Mouse (Mus musculus) lung, postnatal 36 days (tissue): Measurements from ENCODE around the gene Tm6sf2.

Source experiments
- DNase-seq: peaks from one replicate; pipeline ENCODE4 v3.0.0; 2022; ENCODE audit warnings: mixed read lengths

Tm6sf2 gene

DNA sequence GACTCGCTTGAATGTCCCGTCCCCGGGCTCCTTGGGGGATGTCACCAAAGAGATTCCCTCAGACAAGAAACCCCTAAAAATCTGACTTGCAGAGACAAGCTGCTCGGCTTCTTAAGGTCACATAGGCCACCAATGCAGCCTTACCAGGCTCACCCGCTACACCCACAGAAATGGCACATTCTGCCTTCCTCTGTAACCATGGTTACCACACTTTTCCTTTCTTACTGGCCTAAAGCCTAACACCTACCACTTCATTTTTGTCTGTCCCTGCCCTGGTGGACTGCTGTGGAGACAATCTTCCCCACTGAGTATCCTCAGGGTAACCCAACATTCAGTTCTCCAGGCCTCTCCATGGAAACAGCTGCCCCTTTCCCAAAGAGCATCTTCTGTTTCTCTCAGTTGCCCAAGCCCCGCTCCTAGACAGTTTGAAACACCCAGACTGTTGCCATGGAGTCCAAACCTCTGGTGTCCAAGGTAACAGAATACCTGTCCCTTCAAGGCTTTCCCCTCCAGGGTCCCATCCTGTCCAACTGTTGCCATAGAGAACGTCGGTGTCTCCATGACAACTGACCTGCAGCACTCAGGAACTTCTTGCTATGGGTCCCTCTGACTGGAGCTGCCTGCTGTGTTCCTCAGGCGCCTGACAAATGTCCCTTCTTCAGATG, 16.7 kb downstream of the Tm6sf2 start:
- no peak for DNase-seq

DNA sequence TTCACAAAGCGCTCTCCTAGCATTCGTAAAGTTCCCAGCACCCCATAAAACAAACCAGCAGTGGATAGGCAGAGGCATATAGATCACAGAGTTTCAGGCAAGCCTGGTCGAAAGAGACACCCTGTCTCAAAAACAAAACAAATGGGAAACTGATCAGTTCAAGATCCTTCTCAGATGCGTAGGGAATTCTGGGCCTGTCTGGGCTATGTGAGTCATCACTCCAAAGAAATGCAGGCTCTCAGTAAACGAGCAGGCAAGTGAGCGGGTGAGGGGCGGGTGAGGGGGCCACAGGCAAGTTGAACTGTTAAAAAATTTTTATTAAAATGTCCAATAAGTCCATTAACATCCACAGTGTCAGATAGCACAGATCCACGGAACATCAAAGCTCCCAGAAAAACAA, 20.1 kb downstream of the Tm6sf2 start:
- DNase-seq = no peak

DNA sequence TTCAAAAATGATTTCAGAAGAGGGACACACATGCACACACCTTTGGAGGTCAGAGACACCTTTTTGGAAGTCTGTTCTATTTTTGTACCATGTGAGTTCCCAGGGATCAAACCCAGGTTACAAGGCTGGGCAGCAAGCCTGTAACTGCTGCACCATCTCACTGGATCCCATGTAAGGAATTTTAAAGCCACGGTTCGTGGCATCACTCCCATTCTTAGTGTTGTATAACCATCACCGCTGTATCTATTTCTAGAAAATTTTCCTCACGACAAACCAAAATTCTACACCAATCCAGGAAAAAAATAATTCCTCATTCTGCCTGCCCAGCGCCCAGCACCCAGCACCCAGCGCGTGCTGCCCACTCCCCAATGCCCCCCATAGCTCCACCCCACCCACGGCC, 26.6 kb downstream of the Tm6sf2 start:
- no peak for DNase-seq

DNA sequence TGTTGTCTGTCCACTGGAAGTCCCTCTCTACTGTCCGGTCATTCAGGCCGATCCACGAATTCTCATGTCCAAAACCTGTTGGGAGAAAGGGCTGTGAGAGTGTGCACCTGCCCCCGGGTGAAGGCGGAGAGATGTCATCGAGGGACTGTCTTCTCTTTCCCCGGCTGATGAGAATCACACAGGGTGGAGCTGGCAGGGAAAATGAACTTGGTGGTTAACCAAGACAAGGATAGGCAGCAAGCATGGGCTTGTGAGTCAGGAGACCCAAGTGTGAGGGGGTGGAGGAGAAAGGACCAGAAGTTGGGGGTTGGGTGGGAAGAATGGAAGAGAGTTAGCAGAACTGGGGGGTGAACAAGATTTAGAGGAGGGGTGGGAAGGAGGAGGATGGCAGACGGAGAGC, 27.5 kb downstream of the Tm6sf2 start:
- DNase-seq = no peak

DNA sequence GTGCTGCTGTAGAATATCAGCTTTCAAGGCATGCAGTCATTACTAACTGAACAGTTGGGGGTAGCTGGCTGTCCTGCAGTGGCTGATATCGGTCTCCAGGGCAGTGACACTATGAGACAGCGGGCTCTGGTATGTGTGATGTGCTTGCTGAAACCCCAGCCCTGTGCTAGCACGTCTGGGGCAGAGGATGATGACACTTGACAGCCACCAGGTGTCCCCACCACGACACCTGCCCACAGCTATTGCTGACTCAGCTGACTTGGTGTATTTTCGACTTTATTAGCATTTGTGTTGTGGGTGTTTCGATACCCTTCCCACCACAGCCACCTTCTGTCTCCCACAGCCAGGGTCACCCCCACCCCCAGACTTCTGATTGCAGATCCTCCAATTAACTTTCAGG, 31.8 kb downstream of the Tm6sf2 start:
- peak; percentile 34 for DNase-seq

DNA sequence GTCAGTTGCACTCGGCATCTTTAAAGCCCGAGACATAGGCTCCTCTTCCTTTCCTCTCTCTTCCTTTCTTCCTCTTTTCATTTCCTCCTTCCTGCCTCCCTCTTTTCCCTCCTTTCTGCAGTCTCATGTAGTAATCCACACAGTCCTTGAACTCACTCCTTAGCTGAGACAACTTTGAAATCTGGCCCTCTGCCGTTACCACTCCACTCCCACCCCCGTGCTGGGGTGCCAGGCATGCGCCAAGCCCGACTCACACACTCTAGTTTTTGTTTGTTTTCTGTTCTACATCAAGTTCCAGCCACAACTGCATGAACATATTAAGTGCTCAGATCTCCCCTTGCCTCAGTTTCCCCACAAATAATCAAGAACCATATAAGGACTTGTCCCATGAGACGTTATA, 32.2 kb downstream of the Tm6sf2 start:
- DNase-seq = no peak

DNA sequence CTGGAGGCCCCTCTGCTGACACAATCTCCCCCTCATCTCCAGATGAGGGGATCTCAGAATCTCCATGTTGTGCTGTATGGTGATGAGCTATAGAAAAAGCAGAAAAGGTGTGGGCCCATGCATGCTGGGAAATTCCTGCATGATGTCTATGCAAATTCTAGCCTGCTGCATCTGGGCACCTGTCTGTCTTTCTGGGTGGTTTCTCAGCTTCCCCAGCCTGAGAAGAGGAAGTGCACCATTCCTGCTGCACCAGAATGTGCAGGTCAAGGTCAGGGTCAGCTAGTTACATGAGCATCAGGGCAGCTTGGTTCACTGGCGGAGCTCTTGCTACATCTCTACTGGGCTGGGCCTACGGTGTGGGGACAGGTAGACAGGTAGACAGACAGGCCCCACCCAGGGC, 37.7 kb downstream of the Tm6sf2 start:
- DNase-seq = no peak

DNA sequence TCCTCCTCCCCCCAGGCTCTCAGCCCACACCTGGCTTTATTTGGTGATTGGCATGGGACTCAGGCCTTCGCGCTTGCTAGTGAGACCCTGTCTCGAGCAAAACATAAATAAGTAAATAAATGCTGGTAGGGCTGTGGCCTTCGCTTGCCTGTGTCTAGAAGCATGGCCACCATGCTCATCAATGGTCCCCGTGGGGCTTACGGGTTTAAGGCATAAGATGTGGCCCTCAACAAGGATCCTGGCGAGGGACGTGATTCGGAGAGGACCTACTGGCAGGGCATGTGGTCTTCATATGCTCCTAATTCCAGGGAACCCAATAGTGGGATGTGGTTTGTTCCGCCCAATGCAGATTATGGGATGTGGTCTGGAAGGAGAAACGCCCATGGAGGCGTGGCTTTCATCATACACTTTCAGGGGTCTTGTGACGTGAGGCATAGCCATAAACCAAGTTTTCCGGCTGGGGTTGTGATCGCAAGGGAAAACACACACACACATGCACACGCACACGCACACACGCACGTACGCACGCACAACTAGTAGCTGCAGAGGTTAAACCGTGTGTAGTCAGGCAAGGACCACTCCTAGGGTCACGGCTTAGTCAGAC, 38.6 kb downstream of the Tm6sf2 start:
- DNase-seq = no peak

DNA sequence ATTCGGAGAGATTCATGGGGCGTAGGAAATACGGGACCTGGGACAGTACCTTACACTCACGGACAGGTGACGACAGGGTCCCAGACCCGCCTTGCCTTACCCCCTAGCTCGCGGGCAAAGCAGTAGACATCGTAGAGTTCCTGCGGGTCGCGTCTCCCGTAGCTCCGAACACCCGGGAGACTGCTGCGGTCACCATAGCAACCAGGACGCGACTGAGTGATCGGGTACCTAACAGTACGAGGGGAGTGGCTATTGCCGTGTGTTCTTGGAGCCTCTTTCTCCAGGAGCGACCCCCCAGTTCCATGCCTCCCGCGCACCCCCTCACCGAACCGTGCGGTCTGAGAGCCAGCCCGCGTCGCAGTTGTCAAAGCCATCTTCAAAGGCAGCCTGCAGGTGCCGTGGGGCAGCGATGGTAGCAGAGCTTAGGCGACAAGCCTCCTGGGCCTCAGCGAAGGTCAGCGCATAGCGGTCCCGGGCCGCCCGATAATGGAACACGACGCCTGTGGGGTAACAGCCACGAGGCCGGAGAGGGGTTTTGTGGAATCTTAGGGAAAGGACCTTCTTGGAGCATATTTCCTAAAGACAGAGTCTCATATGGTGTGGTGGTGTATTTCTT, 39.8 kb downstream of the Tm6sf2 start:
- no peak for DNase-seq

DNA sequence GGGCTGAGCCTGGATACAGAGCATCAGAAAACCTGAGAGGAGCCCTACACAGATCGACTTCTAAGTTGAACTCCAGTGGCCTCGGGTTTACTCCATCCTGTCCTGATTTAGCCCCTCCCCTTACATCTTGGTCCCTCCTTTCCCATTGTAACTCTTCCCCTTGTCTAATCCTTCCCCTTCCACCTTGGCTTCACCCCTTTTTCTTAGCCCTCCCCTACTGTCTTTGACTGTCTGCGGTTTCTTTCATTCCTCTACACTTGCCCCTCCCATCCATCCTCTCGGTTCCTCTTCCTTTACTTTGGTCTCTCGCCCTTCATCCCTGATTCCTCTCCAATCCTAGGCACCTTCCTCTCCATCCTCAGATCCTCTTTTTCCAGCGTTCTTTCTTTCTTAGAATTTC, 41.8 kb downstream of the Tm6sf2 start:
- no peak for DNase-seq

DNA sequence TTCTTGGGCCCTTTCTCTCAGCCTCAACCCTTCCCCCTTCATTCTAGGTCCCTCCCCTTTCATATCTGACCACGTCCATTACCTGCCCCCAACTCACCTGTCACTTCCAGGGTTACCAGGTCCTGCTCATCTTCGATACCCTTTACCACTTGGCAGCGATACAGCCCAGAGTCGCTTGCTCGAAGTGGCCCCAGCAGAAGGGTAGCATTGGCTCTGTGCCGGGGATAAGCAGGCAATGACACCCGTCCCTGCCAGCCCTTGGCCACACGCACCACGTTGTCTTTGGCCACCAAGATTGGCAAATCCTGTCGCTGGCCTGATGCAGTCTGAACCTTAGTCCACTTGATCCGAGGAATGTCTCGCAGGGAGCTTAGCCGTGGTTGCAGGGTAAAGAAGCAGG, 42.2 kb downstream of the Tm6sf2 start:
- no peak for DNase-seq

DNA sequence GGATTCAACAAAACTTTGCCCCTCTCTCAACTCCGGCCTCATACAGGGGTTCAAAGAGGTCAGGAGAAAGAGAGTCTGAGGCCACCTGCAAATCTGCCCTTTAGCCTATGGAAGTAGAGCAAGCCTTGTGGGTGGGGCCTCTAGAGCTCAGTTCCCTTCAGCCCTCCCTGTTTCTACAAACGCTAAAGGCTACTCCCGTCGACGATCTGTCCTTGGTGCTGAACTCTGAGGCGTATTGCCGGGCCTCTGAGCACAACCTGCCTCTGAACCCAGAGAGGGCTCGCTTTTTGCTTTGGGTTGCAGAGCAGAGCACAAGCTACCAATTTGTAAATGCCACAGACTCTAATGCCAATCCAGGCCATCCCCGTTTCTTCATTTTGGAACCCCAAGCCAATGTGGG, 44.9 kb downstream of the Tm6sf2 start:
- DNase-seq = no peak

DNA sequence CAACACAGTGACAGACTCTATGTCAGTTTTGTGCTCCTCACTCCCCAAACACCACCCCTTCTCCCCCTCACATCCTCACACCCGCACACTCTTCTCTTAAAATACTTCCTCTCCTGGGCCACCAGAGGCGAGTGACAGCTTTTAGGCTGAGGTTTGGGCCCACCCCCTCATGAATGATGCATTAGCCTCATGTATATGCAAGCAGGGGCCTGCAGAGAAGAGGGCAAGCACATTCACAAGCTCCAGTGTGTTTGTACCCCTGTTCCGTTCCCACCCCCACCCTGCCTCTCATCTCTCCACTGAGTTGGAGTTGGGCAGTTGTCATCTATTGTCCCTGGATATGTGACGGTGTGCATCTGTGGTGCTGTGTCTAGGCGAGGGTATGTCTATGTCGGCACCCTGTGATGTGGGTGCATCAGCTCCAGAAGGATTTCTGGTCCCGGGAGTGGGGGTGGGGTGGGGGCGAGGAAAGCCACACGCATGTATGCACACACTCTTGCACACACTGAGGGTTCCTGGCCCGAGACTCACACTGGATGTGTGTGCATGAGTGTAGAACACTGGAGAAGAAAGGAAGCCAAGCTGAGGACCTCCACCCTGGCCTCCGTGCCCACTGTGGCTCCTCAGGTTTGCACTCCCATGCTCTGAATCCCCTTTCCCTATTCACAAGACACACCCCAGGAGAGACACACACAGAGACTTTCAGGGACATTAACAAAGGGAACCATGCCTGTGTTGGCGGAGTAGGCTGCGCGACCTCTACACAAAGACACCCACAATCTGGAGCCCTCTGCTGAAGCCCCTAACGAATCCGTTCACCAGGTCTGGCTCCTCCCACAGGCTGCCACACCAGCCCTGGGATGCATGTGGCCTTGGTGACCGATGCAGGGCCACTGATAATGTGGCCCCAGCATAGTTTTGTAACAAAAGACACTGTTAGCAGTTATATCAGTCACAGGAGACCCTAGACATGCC, 46.3 kb downstream of the Tm6sf2 start:
- DNase-seq = no peak

DNA sequence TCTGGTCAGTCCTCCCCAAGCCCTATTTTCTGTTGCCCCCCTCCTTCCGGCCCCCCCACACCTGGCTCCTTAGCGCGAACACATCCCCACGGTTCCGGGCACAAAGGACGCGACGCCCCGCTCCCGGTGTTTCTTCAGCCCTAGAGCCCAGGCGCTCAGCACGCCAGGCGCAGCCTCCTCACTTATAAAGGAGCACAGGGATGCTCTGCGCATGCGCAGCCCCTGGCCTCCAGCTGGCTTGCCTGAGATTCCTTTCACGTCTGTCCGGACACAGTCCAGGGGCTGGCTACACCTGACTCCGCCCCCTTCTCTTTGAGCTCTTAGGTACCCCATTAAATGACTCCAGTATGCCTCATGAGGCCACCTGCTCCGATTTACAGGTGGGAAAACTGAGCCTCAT, 47.9 kb downstream of the Tm6sf2 start, which contains the start of gene Ncan:
Gene Ncan (minus strand): TSS at position 207 of the 400 bp plus-strand sequence.
- DNase-seq = peak; percentile 52

DNA sequence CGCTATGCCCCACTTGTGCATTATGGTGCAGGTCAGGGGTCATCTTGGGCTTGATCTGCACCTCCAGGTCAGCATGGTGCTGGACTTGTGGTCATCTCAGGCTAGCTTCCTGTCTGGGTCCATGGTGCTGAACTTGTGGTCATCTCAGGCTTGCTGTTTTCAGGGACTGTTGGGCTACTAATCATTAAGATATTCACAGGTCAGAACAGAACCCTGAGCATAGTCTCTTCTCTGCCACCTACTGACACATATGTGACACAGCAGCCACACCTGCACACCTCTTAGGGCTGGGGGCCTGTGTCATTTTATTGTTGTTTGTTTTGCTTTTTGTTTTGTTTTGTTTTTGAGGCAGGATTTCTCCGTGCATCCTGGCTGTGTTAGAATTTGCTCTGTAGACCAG, 50.1 kb downstream of the Tm6sf2 start:
- peak; percentile 17 for DNase-seq

DNA sequence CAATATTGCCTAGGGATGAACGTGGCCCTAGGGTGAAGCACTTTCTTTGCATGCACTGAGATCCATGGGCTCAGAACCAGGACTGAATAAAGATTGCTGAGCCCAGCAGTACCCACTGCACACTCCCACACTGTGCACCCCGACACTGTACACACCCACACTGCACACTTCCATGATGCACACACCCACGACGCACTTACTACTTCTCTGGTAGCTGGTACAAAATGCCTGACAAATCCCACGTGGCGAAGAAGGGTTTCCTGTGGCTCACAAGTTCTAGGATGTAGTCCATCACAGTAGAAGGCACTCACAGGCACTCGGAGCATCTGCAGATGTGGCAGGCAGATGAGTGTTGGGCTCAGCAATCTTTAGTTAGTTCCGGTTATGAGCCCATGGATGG, 52.3 kb downstream of the Tm6sf2 start:
- no peak for DNase-seq

DNA sequence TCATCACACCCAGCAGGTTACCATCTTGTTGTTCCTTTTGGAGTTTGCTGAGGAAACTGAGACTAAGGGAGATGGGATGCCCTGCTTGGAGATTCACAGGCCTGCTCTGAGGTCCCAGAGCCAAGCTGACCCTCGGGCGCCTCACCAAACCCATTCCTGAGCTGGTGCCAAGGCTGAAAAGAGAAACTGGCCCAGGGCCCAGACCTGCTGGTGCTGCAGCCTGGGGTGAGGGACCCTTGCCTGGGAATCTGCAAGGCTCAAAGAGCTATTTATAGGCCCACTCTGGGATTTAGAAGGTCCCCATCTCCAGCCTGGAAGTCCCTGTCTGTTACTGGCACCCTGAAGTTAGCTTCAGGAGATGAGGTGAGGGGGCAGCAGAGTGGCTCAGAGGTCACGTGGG, 55.7 kb downstream of the Tm6sf2 start:
- DNase-seq = peak; percentile 21

DNA sequence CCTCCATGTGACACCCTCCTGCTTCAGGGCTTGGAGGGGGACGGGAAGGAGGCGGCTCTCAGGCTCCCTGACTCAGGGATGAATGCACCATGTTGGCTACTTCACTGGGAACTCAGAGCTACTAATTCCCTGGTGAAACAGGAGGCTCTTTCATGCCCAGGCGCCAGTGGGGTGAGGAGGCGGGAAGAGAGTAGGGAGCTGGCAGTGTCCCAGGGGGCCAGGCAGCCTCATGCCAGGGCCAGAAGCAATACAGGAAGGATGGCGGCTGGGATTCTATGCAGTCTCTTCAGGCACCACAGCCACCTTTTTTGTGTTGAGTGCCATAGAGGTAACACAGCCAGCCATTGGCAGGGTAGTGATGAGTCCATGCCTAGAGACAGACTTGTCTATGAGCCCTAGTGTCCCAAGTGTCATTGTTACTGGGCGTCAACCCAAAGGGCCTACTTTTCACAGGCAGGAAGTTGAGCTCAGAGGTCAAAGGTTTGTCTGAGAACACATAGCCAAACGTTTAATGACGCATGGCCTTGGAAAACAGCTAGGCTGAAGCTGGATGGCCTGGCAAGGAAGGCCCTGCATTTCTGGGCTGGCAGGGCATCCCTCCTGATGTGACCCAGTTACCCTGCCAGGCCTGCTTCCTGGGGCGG, 56.7 kb downstream of the Tm6sf2 start:
- DNase-seq = peak; percentile 50
